Mouse (Mus musculus): ENCODE results near the gene Atl2. TPM values are rescaled to one million over a fixed set of nuclear protein-coding genes. Genes with fewer than 3 reads are reported as not detected.
A peak's percentile ranks its signal among the peaks of the same experiment; 100 is the strongest.

Gene Atl2
- polyA plus RNA-seq, 1 experiment from 2014 or later, result 31.0 TPM

DNA sequence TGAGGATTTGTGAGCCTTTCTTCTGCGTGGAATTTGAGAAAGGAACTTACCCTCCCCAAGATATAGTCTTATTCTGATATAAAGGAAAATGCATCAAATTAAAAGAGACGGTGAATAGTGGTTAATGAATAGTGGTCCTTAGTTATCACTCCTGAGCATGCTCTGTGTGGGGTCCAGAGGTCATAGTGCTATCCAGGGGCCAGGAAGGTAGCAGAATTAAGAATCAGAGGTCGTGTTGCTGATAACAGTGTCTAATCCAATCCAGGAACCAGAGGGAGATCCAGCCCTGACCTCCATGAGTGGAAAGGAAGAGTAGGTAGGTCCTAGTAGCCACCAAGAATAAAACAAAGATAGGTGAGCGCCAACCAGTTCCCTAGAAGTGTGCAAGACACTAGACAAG is 11.8 kb upstream of the Atl2 start:
- no peak for ATAC-seq (replicated peaks; ENCODE audit: insufficient number of reproducible peaks, low FRiP score, low TSS enrichment)
- WGBS (ENCODE audit: insufficient replicate concordance), result 70% methylated on average over 4 of the region's 4 CpGs
- H3K4me2 ChIP-seq, result no peak overlapping the region
- no peaks in the 10 kb centered on the region for H3K36me3 ChIP-seq (ENCODE audit: control insufficient read depth, insufficient read depth, low read length)
- no peaks in the 10 kb centered on the region for H3K27me3 ChIP-seq (ENCODE audit: control insufficient read depth, insufficient read depth, low read length)
- H3K4me1 ChIP-seq (ENCODE audit: control insufficient read depth, insufficient read depth, low read length), result no peaks in the 10 kb centered on the region
- no peak overlapping the region for H3K9ac ChIP-seq (ENCODE audit: low read depth, low read length)
- no peaks in the 10 kb centered on the region for H3K9me3 ChIP-seq (replicated peaks; ENCODE audit: control insufficient read depth, low read length)
- H3K4me3 ChIP-seq (ENCODE audit: low read depth, low read length), result no peak overlapping the region
- no peak overlapping the region for H3K27ac ChIP-seq (ENCODE audit: low read depth, low read length)

DNA sequence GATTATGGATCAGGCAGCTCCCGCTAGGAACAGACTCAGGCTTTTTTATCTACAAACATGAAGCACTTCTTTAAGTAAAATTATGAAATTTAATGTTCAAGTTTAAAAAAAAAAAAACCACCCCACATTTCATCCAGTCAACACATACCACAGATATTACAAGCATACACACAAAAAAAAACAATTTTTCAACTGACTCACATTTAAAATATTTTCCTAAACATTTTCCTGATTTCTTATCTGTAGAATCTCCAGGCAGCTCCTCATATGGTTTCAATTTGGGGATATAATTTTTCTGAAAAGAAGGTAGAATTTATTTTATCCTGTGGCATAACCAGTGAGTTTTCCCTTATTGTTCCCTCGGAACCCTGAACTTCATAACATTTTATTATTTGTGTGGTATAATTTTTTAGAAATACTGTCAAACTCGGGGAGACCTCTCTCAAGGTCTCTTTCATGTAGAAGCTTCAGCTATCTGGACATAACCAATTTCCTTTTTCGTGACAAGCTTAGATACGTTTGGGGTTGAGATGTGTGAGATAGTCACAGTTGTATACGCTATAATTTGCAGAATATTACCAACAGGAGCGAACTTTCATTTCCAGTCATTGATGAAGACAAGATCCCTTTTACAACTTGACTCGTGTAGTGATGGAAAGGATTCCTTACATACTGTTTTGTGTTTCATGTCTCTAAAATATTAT is 11.0 kb upstream of the Atl2 start:
- no peaks in the 10 kb centered on the region for H3K27me3 ChIP-seq (ENCODE audit: control insufficient read depth, insufficient read depth, low read length)
- H3K27ac ChIP-seq (ENCODE audit: low read depth, low read length), result no peak overlapping the region
- H3K9ac ChIP-seq (ENCODE audit: low read depth, low read length), result no peak overlapping the region
- no peak overlapping the region for H3K4me2 ChIP-seq
- H3K36me3 ChIP-seq (ENCODE audit: control insufficient read depth, insufficient read depth, low read length), result no peaks in the 10 kb centered on the region
- no peak for ATAC-seq (replicated peaks; ENCODE audit: insufficient number of reproducible peaks, low FRiP score, low TSS enrichment)
- WGBS (ENCODE audit: insufficient replicate concordance), result 80% methylated on average over 8 of the region's 8 CpGs
- H3K9me3 ChIP-seq (replicated peaks; ENCODE audit: control insufficient read depth, low read length), result no peaks in the 10 kb centered on the region
- H3K4me3 ChIP-seq (ENCODE audit: low read depth, low read length), result no peak overlapping the region
- H3K4me1 ChIP-seq (ENCODE audit: control insufficient read depth, insufficient read depth, low read length), result no peaks in the 10 kb centered on the region

- H3K9me3 ChIP-seq (replicated peaks; ENCODE audit: control insufficient read depth, low read length), result no peaks in the 10 kb centered on the region
- 79% methylated on average over 4 of the region's 4 CpGs for WGBS (ENCODE audit: insufficient replicate concordance)
- no peaks in the 10 kb centered on the region for H3K36me3 ChIP-seq (ENCODE audit: control insufficient read depth, insufficient read depth, low read length)
- H3K4me1 ChIP-seq (ENCODE audit: control insufficient read depth, insufficient read depth, low read length), result no peaks in the 10 kb centered on the region
- no peaks in the 10 kb centered on the region for H3K27me3 ChIP-seq (ENCODE audit: control insufficient read depth, insufficient read depth, low read length)
- H3K4me2 ChIP-seq, result no peak overlapping the region
- H3K9ac ChIP-seq (ENCODE audit: low read depth, low read length), result no peak overlapping the region
- no peak overlapping the region for H3K27ac ChIP-seq (ENCODE audit: low read depth, low read length)
- ATAC-seq (replicated peaks; ENCODE audit: insufficient number of reproducible peaks, low FRiP score, low TSS enrichment), result no peak
- H3K4me3 ChIP-seq (ENCODE audit: low read depth, low read length), result no peak overlapping the region
Measured at GRCm38 (mm10) chr17:79904593-79904992, 8.7 kb upstream of the Atl2 start.

- Histone ChIP-seq H3K4me3 (ENCODE audit: low read depth, low read length) (no peak overlapping the region), H3K4me2 (no peak overlapping the region), H3K27ac (ENCODE audit: low read depth, low read length) (no peak overlapping the region), H3K27me3 (ENCODE audit: control insufficient read depth, insufficient read depth, low read length) (no peaks in the 10 kb centered on the region), H3K36me3 (ENCODE audit: control insufficient read depth, insufficient read depth, low read length) (no peaks in the 10 kb centered on the region), H3K4me1 (ENCODE audit: control insufficient read depth, insufficient read depth, low read length) (0 out of 2 replicates have a peak, but pooled peaks cover 3% of the 10 kb centered on the region), H3K9me3 (replicated peaks; ENCODE audit: control insufficient read depth, low read length) (no peaks in the 10 kb centered on the region), H3K9ac (ENCODE audit: low read depth, low read length) (no peak overlapping the region)
- no peak for ATAC-seq (replicated peaks; ENCODE audit: insufficient number of reproducible peaks, low FRiP score, low TSS enrichment)
- 59% methylated on average over 6 of the region's 6 CpGs for WGBS (ENCODE audit: insufficient replicate concordance)
Measured at GRCm38 (mm10) chr17:79901207-79901606, 5.3 kb upstream of the Atl2 start.

DNA sequence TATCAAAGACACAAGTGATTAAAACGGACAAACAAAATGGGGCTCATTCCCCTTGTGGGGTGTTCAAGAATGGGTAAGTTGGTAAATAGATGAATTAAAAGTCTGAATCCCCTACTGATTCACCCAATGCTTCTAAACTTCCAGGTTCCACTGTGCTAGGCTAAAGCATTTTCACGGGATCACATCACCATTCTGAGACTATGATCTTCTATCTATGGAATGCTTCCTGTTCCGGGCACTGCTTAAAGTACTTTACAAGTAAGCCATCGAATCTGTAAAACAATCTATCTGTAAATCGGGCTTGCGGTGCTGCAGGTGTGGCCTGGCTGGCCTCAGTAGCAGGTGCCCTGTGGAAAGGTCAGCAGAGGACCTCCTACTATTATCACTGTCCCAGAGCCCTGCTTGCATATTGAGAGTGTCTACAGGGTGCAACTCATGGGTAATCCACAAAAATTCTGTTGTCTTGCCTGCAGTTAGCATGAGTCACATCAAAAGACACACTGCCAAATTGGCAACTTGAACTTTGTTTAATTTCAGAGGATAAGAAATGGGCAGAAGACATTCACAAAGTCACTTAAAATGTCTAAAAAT is 2.3 kb upstream of the Atl2 start:
- no peak overlapping the region for H3K27ac ChIP-seq (ENCODE audit: low read depth, low read length)
- H3K4me1 ChIP-seq (ENCODE audit: control insufficient read depth, insufficient read depth, low read length), result peaks cover 15% of the 10 kb centered on the region
- no peaks in the 10 kb centered on the region for H3K36me3 ChIP-seq (ENCODE audit: control insufficient read depth, insufficient read depth, low read length)
- ATAC-seq (replicated peaks; ENCODE audit: insufficient number of reproducible peaks, low FRiP score, low TSS enrichment), result no peak
- no peak overlapping the region for H3K4me3 ChIP-seq (ENCODE audit: low read depth, low read length)
- H3K9me3 ChIP-seq (replicated peaks; ENCODE audit: control insufficient read depth, low read length), result no peaks in the 10 kb centered on the region
- no peak overlapping the region for H3K9ac ChIP-seq (ENCODE audit: low read depth, low read length)
- no peaks in the 10 kb centered on the region for H3K27me3 ChIP-seq (ENCODE audit: control insufficient read depth, insufficient read depth, low read length)
- 64% methylated on average over 6 of the region's 6 CpGs for WGBS (ENCODE audit: insufficient replicate concordance)
- H3K4me2 ChIP-seq, result no peak overlapping the region

GRCm38 (mm10) chr17:79897666-79898065 is 1.7 kb upstream of the Atl2 start:
- H3K9me3 ChIP-seq (replicated peaks; ENCODE audit: control insufficient read depth, low read length), result no peaks in the 10 kb centered on the region
- no peak overlapping the region for H3K4me3 ChIP-seq (ENCODE audit: low read depth, low read length)
- peaks cover 19% of the 10 kb centered on the region for H3K4me1 ChIP-seq (ENCODE audit: control insufficient read depth, insufficient read depth, low read length)
- no peak overlapping the region for H3K9ac ChIP-seq (ENCODE audit: low read depth, low read length)
- 68% methylated on average over 3 of the region's 3 CpGs for WGBS (ENCODE audit: insufficient replicate concordance)
- no peaks in the 10 kb centered on the region for H3K27me3 ChIP-seq (ENCODE audit: control insufficient read depth, insufficient read depth, low read length)
- no peaks in the 10 kb centered on the region for H3K36me3 ChIP-seq (ENCODE audit: control insufficient read depth, insufficient read depth, low read length)
- H3K27ac ChIP-seq (ENCODE audit: low read depth, low read length), result no peak overlapping the region
- no peak overlapping the region for H3K4me2 ChIP-seq
- no peak for ATAC-seq (replicated peaks; ENCODE audit: insufficient number of reproducible peaks, low FRiP score, low TSS enrichment)

DNA sequence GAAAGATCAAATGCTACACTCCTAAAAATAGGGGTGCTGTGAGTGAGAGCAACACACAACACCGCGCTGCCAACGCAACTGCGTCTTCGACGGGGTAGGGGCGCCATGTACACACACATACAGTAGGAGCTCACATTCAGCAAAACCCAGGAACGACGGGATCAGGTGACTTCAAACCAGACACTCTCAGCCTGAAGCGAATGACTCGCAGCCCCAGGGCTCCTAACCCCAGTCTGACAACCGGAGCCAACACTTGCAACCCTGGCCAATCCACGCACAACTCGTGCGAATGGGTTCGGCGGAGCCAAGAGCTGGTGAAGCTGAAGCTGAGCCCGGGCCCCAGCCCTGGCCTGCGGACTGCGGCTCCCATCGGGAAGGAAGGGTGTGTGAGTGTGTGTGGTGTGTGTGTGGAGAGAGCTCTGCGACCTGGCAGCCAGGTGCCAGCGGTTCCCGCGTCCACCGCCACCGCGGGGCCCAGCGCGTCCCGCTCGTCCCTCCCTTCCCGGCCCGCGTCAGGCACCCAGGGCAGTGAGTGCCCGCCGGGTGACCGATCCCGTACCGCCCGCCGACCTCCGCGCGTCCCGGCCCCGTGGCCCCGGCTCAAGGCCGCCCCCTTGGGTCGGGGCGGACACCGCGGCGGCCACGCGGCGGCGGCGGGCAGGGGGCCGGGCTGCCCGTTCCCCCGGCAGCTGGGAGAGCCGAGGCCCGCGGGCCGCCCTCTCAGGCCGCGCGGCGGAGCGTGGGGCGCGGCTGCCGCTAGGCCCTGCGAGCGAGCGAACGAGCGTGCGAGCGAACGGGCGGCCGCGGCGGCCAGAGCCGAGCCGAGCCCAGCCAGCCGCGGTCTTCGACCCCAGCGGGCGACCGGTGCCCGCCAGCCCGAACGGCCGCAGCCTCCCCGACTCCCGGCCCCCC is 696 bp downstream of the Atl2 start:
- ATAC-seq (replicated peaks; ENCODE audit: insufficient number of reproducible peaks, low FRiP score, low TSS enrichment), result peak; percentile 79
- H3K4me3 ChIP-seq (ENCODE audit: low read depth, low read length), result peak overlapping the region; percentile 97
- peak overlapping the region; percentile 84 for H3K27ac ChIP-seq (ENCODE audit: low read depth, low read length)
- no peaks in the 10 kb centered on the region for H3K27me3 ChIP-seq (ENCODE audit: control insufficient read depth, insufficient read depth, low read length)
- H3K9me3 ChIP-seq (replicated peaks; ENCODE audit: control insufficient read depth, low read length), result no peaks in the 10 kb centered on the region
- no peaks in the 10 kb centered on the region for H3K36me3 ChIP-seq (ENCODE audit: control insufficient read depth, insufficient read depth, low read length)
- peak overlapping the region; percentile 83 for H3K4me2 ChIP-seq
- H3K9ac ChIP-seq (ENCODE audit: low read depth, low read length), result peak overlapping the region; percentile 84
- peaks cover 27% of the 10 kb centered on the region for H3K4me1 ChIP-seq (ENCODE audit: control insufficient read depth, insufficient read depth, low read length)
- WGBS (ENCODE audit: insufficient replicate concordance), result under 1% methylated on average over 70 of the region's 100 CpGs

GRCm38 (mm10) chr17:79894054-79894453 is 1.9 kb downstream of the Atl2 start:
- peak overlapping the region; percentile 97 for H3K4me3 ChIP-seq (ENCODE audit: low read depth, low read length)
- 27% methylated on average over 4 of the region's 4 CpGs for WGBS (ENCODE audit: insufficient replicate concordance)
- H3K27me3 ChIP-seq (ENCODE audit: control insufficient read depth, insufficient read depth, low read length), result no peaks in the 10 kb centered on the region
- peaks cover 27% of the 10 kb centered on the region for H3K4me1 ChIP-seq (ENCODE audit: control insufficient read depth, insufficient read depth, low read length)
- peak overlapping the region; percentile 83 for H3K4me2 ChIP-seq
- no peak for ATAC-seq (replicated peaks; ENCODE audit: insufficient number of reproducible peaks, low FRiP score, low TSS enrichment)
- no peaks in the 10 kb centered on the region for H3K36me3 ChIP-seq (ENCODE audit: control insufficient read depth, insufficient read depth, low read length)
- H3K9me3 ChIP-seq (replicated peaks; ENCODE audit: control insufficient read depth, low read length), result no peaks in the 10 kb centered on the region
- no peak overlapping the region for H3K27ac ChIP-seq (ENCODE audit: low read depth, low read length)
- H3K9ac ChIP-seq (ENCODE audit: low read depth, low read length), result no peak overlapping the region

Measured in heart, embryonic 11.5 days (tissue).